In the genomic region with DNA sequence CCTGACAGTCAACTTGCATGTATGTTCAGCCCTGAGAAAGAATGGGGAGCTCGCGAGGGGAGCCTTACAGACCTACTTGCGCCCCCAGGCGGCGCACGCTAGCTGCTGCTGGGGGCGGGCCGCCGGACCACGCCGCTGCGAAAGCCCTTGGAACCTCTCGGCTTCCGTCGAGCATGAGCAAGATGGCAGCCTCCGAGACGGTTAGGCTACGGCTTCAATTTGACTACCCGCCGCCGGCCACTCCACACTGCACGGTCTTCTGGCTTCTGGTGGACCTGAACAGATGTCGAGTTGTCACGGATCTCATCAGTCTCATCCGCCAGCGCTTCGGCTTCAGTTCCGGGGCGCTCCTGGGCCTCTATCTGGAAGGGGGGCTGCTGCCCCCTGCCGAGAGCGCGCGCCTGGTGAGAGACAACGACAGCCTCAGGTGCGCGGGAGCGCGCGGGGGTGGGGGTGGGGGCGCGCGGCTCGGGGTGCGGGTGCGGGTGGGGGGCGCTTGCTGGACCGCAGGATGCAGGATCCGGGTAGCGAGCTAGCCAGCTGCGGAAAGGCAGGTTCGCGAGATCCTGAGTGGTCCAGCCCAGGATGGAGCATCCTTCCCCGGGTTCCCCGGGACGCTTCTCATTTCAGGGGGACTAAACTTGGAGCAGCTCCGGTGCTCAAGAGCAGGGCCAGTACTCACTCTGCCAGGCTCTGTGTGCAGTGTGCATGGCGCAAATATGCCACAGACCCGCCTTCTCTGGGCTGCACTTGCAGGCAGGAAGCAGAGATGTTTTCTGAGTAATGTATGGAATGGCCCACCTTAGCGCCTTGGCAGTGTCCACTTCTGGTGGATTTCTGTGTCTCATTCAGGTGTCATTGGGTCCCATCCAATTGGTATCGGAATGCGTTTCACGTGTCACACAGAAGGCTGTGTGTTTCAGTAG, we compare ENCODE assay signal across 8 mouse cellular contexts. TPM values are rescaled to one million over a fixed set of nuclear protein-coding genes. Genes with fewer than 3 reads are reported as not detected.
DNase-seq lines count a peak whose midpoint lies in the region; ATAC-seq lines count a peak whose summit lies in the region.

No protein-coding gene starts in this region.

- peak overlapping the region; percentile 84 for H3K9ac ChIP-seq in heart, embryonic 13.5 days
- H3K9ac ChIP-seq in liver, embryonic 12.5 days = peak overlapping the region; percentile 77
- H3K9ac ChIP-seq in stomach, embryonic 15.5 days = peak overlapping the region; percentile 60

- peak overlapping the region; percentile 76 for H3K4me2 ChIP-seq in heart, embryonic 13.5 days
- H3K4me2 ChIP-seq in liver, embryonic 12.5 days = peak overlapping the region; percentile 86
- peak overlapping the region; percentile 62 for H3K4me2 ChIP-seq in stomach, embryonic 15.5 days

- peak overlapping the region; percentile 73 for H3K4me3 ChIP-seq in heart, embryonic 13.5 days
- H3K4me3 ChIP-seq in liver, embryonic 12.5 days = peak overlapping the region; percentile 75
- H3K4me3 ChIP-seq in stomach, embryonic 15.5 days (replicated peaks) = peak overlapping the region; percentile 71

- peak; percentile 95 for DNase-seq in CD4-positive helper T cell, adult 2 months (ENCODE audit: low read depth, low spot score)
- peak; percentile 90 for DNase-seq in brain, embryonic 18.5 days (ENCODE audit: low read depth, low spot score)
- DNase-seq in kidney, postnatal 10 days = peak; percentile 96
- peak; percentile 87 to 93 for DNase-seq in natural killer cell, adult 2 months (ENCODE audit: low spot score in 2 of 2)

- H3K9me3 ChIP-seq in heart, embryonic 13.5 days = no peaks in the 10 kb centered on the region
- no peaks in the 10 kb centered on the region for H3K9me3 ChIP-seq in liver, embryonic 12.5 days (replicated peaks)
- no peaks in the 10 kb centered on the region for H3K9me3 ChIP-seq in stomach, embryonic 15.5 days

- H3K36me3 ChIP-seq in heart, embryonic 13.5 days = no peaks in the 10 kb centered on the region
- no peaks in the 10 kb centered on the region for H3K36me3 ChIP-seq in liver, embryonic 12.5 days
- no peaks in the 10 kb centered on the region for H3K36me3 ChIP-seq in stomach, embryonic 15.5 days

- ATAC-seq in erythroid progenitor cell, adult 5-6 weeks (replicated peaks; ENCODE audit: low FRiP score, poor library complexity, severe bottlenecking) = peak; percentile 88
- peak; percentile 47; the same call in 1 of the 2 replicates for ATAC-seq in heart, embryonic 13.5 days (ENCODE audit: extremely low read depth, insufficient number of reproducible peaks, low FRiP score, low TSS enrichment)
- ATAC-seq in liver, embryonic 12.5 days = peak; percentile 82
- ATAC-seq in stomach, embryonic 15.5 days (ENCODE audit: insufficient read depth, low FRiP score, low read depth) = peak; percentile 82

- H3K27ac ChIP-seq in heart, embryonic 13.5 days (replicated peaks) = peak overlapping the region; percentile 82
- H3K27ac ChIP-seq in liver, embryonic 12.5 days = peak overlapping the region; percentile 69
- H3K27ac ChIP-seq in stomach, embryonic 15.5 days = peak overlapping the region; percentile 79

- peaks cover 9% of the 10 kb centered on the region for H3K4me1 ChIP-seq in heart, embryonic 13.5 days
- peaks cover 15% of the 10 kb centered on the region for H3K4me1 ChIP-seq in liver, embryonic 12.5 days
- H3K4me1 ChIP-seq in stomach, embryonic 15.5 days = peaks cover 5% of the 10 kb centered on the region; the same call in 1 of the 2 replicates

- 2% methylated on average over 61 of the region's 62 CpGs for WGBS in heart, embryonic 13.5 days
- 2% methylated on average over 62 of the region's 62 CpGs for WGBS in liver, embryonic 12.5 days (ENCODE audit: insufficient replicate concordance)
- WGBS in stomach, embryonic 15.5 days = 1% methylated on average over 61 of the region's 62 CpGs

- no peaks in the 10 kb centered on the region for H3K27me3 ChIP-seq in heart, embryonic 13.5 days (replicated peaks)
- H3K27me3 ChIP-seq in liver, embryonic 12.5 days (replicated peaks) = no peaks in the 10 kb centered on the region
- no peaks in the 10 kb centered on the region for H3K27me3 ChIP-seq in stomach, embryonic 15.5 days (replicated peaks)

RNA-seq across cellular contexts. Expression of a gene that starts 4.0 kb away (rescaled TPM):
- total RNA-seq in erythroid progenitor cell, adult 5-6 weeks (2015; ENCODE audit: low replicate concordance) = 1.7 and 2.5 TPM in 2 replicates
- 1.3 and 2.3 TPM in 2 replicates for total RNA-seq in erythroid progenitor cell, adult 5-6 weeks (2017; ENCODE audit: low replicate concordance)
- polyA plus RNA-seq in heart, embryonic 13.5 days (2015; fragmentation: Nextera tagmentation; extraction: Ambion mirVana) = 9.9 and 10.1 TPM in 2 replicates
- polyA plus RNA-seq in liver, embryonic 12.5 days (2016; fragmentation: Nextera tagmentation; extraction: Ambion mirVana) = 9.3 and 9.7 TPM in 2 replicates
- polyA plus RNA-seq in stomach, embryonic 15.5 days (2015; fragmentation: Nextera tagmentation; extraction: Ambion mirVana) = 14.4 and 15.7 TPM in 2 replicates

RNA-seq across cellular contexts. Expression of a gene that starts 7.3 kb away (rescaled TPM):
- not detected in 2 replicates for total RNA-seq in erythroid progenitor cell, adult 5-6 weeks (2015; ENCODE audit: low replicate concordance)
- total RNA-seq in erythroid progenitor cell, adult 5-6 weeks (2017; ENCODE audit: low replicate concordance) = not detected in 2 replicates
- polyA plus RNA-seq in heart, embryonic 13.5 days (2015; fragmentation: Nextera tagmentation; extraction: Ambion mirVana) = not detected in 2 replicates
- polyA plus RNA-seq in liver, embryonic 12.5 days (2016; fragmentation: Nextera tagmentation; extraction: Ambion mirVana) = not detected in 2 replicates
- not detected in 2 replicates for polyA plus RNA-seq in stomach, embryonic 15.5 days (2015; fragmentation: Nextera tagmentation; extraction: Ambion mirVana)

RNA-seq across cellular contexts. Expression of a gene that starts 18.8 kb away (rescaled TPM):
- total RNA-seq in erythroid progenitor cell, adult 5-6 weeks (2015; ENCODE audit: low replicate concordance) = 41.9 and 45.8 TPM in 2 replicates
- 16.8 and 26.1 TPM in 2 replicates for total RNA-seq in erythroid progenitor cell, adult 5-6 weeks (2017; ENCODE audit: low replicate concordance)
- 44.6 and 49.1 TPM in 2 replicates for polyA plus RNA-seq in heart, embryonic 13.5 days (2015; fragmentation: Nextera tagmentation; extraction: Ambion mirVana)
- 40.4 and 42.2 TPM in 2 replicates for polyA plus RNA-seq in liver, embryonic 12.5 days (2016; fragmentation: Nextera tagmentation; extraction: Ambion mirVana)
- polyA plus RNA-seq in stomach, embryonic 15.5 days (2015; fragmentation: Nextera tagmentation; extraction: Ambion mirVana) = 74.5 and 85.0 TPM in 2 replicates

RNA-seq across cellular contexts. Expression of a gene that starts 25.1 kb away (rescaled TPM):
- 23.8 and 25.2 TPM in 2 replicates for total RNA-seq in erythroid progenitor cell, adult 5-6 weeks (2015; ENCODE audit: low replicate concordance)
- 28.0 and 32.8 TPM in 2 replicates for total RNA-seq in erythroid progenitor cell, adult 5-6 weeks (2017; ENCODE audit: low replicate concordance)
- 14.1 and 14.8 TPM in 2 replicates for polyA plus RNA-seq in heart, embryonic 13.5 days (2015; fragmentation: Nextera tagmentation; extraction: Ambion mirVana)
- polyA plus RNA-seq in liver, embryonic 12.5 days (2016; fragmentation: Nextera tagmentation; extraction: Ambion mirVana) = 23.1 and 25.9 TPM in 2 replicates
- 28.4 and 29.6 TPM in 2 replicates for polyA plus RNA-seq in stomach, embryonic 15.5 days (2015; fragmentation: Nextera tagmentation; extraction: Ambion mirVana)

Comparison
In these comparisons a context has a peak if more than half of its experiments do, and no peak if none do; other contexts are left out.
1. Peak in every context shown above with its lines: DNase-seq, ATAC-seq, H3K4me3 ChIP-seq and H3K27ac ChIP-seq.